Mouse (Mus musculus) brain, embryonic 14.5 days (tissue): Measurements from ENCODE around the gene Slc1a1.

Source experiments
- CTCF ChIP-seq: fragments of 200-500 bp; IDR thresholded peaks from 2 replicates; pipeline ENCODE4 v1.5.1; 2012; ENCODE audit warnings: inconsistent platforms, mild to moderate bottlenecking, moderate library complexity, borderline replicate concordance; ENCODE audit not compliant: insufficient read depth, insufficient read length; ENCODE audit errors: extremely low read depth
- POLR2A ChIP-seq: fragments of 200-500 bp; IDR thresholded peaks from 2 replicates; pipeline ENCODE4 v1.6.1; 2012; ENCODE audit warnings: mild to moderate bottlenecking, inconsistent platforms, borderline replicate concordance; ENCODE audit not compliant: poor library complexity, insufficient read depth, insufficient read length, severe bottlenecking; ENCODE audit errors: extremely low read depth

GRCm38 (mm10) chr19:28796146-28796848 lies 38.6 kb upstream of the Slc1a1 start:
- TF ChIP-seq CTCF (no peak), POLR2A (no peak)
